Comparison of ENCODE assay signal across 16 mouse cellular contexts in the genomic region with DNA sequence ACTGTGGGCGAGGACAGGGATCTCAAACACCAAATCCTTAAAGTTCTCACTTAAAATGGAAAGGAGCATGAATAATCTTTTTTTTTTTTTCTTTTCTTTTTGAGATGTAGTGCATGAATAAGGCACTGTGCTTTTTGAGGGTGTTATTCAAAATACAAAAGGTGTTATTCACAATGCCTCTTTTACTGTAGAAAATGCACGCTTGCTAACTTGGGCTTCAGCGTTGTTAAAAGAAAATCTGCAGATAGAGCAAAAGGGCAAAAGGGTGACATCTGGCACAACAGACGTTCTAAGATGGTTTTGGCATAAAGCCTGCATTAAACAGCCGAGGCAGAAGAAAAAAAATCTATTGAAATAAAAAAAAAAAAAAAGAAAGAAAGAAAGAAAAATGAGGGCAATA.
DNase-seq lines count a peak whose midpoint lies in the region; ATAC-seq and TF ChIP-seq lines count a peak whose summit lies in the region.
"Had no signal": no experiment of that assay in that cellular context is flagged by ENCODE, and none has a peak within 500 bp of the region (broad histone marks: within the 10 kb centered on the region; RNA-seq: fewer than 3 reads in every experiment).

No protein-coding gene starts in this region.

- no peak overlapping the region for H3K4me3 ChIP-seq in forebrain, embryonic 11.5 days (ENCODE audit: low read depth, low read length)
- H3K4me3 ChIP-seq in forebrain, embryonic 10.5 days = no peak overlapping the region
- no peak overlapping the region for H3K4me3 ChIP-seq in forebrain, postnatal 0 days (ENCODE audit: low read depth, low read length)
- H3K4me3 ChIP-seq in heart, embryonic 10.5 days = no peak overlapping the region
- H3K4me3 ChIP-seq: embryonic facial prominence, embryonic 12.5 days; limb, embryonic 13.5 days; myocyte had no signal

- no peak overlapping the region for H3K4me2 ChIP-seq in forebrain, embryonic 11.5 days (ENCODE audit: low read depth, low read length, severe bottlenecking)
- no peak overlapping the region for H3K4me2 ChIP-seq in forebrain, postnatal 0 days (ENCODE audit: low read depth)
- H3K4me2 ChIP-seq: embryonic facial prominence, embryonic 12.5 days; limb, embryonic 13.5 days had no signal

- no peak for TF ChIP-seq CTCF in forebrain, postnatal 0 days (IDR thresholded peaks at IDR 0.05; ENCODE audit: low read depth)

- WGBS in forebrain, embryonic 11.5 days = 42% methylated on average over 5 of the region's 5 CpGs
- 68% methylated on average over 5 of the region's 5 CpGs for WGBS in forebrain, embryonic 10.5 days
- 15% methylated on average over 5 of the region's 5 CpGs for WGBS in forebrain, postnatal 0 days
- WGBS in heart, embryonic 10.5 days = 66% methylated on average over 5 of the region's 5 CpGs

- no peaks in the 10 kb centered on the region; the same call in 1 of the 2 replicates for H3K9me3 ChIP-seq in forebrain, embryonic 11.5 days (ENCODE audit: control insufficient read depth, low read length)
- no peaks in the 10 kb centered on the region; the same call in 1 of the 2 replicates for H3K9me3 ChIP-seq in forebrain, embryonic 10.5 days
- H3K9me3 ChIP-seq in forebrain, postnatal 0 days (ENCODE audit: low read length) = no peaks in the 10 kb centered on the region
- H3K9me3 ChIP-seq in heart, embryonic 10.5 days = peaks cover 4% of the 10 kb centered on the region; the same call in 1 of the 2 replicates
- H3K9me3 ChIP-seq: embryonic facial prominence, embryonic 12.5 days; limb, embryonic 13.5 days had no signal

- ATAC-seq in forebrain, embryonic 11.5 days (replicated peaks; ENCODE audit: low FRiP score) = 0 out of 2 replicates have a peak, but pooled peaks have one; percentile 30
- ATAC-seq in forebrain, postnatal 0 days = peak; percentile 87
- no peak for ATAC-seq in megakaryocyte-erythroid progenitor cell, adult 5-6 weeks (replicated peaks; ENCODE audit: low FRiP score, low TSS enrichment, poor library complexity, severe bottlenecking)
- ATAC-seq: activated CD4-positive, CD25-positive, alpha-beta regulatory T cell, adult 4 months; lung, postnatal 0 days had no signal

- H3K27me3 ChIP-seq in forebrain, embryonic 11.5 days (ENCODE audit: control insufficient read depth, insufficient read depth, low read length) = no peaks in the 10 kb centered on the region
- H3K27me3 ChIP-seq in forebrain, embryonic 10.5 days (ENCODE audit: poor library complexity, severe bottlenecking) = no peaks in the 10 kb centered on the region
- no peaks in the 10 kb centered on the region for H3K27me3 ChIP-seq in forebrain, postnatal 0 days (ENCODE audit: insufficient read depth, low read length)
- no peaks in the 10 kb centered on the region for H3K27me3 ChIP-seq in heart, embryonic 10.5 days (ENCODE audit: insufficient read depth, poor library complexity, severe bottlenecking)
- H3K27me3 ChIP-seq: embryonic facial prominence, embryonic 12.5 days; limb, embryonic 13.5 days had no signal

- no peaks in the 10 kb centered on the region for H3K36me3 ChIP-seq in forebrain, embryonic 11.5 days (ENCODE audit: control insufficient read depth, insufficient read depth, low read length)
- no peaks in the 10 kb centered on the region for H3K36me3 ChIP-seq in forebrain, embryonic 10.5 days (replicated peaks)
- no peaks in the 10 kb centered on the region for H3K36me3 ChIP-seq in forebrain, postnatal 0 days (ENCODE audit: insufficient read depth)
- no peaks in the 10 kb centered on the region for H3K36me3 ChIP-seq in heart, embryonic 10.5 days
- H3K36me3 ChIP-seq: embryonic facial prominence, embryonic 12.5 days; limb, embryonic 13.5 days had no signal

- no peak for DNase-seq in forebrain, embryonic 11.5 days (ENCODE audit: low spot score)
- DNase-seq in forebrain, embryonic 10.5 days (ENCODE audit: extremely low spot score, low spot score) = no peak
- peak; percentile 12 for DNase-seq in retina, postnatal 1 day
- DNase-seq in retina, embryonic 14.5 days (ENCODE audit: low spot score) = no peak
- DNase-seq in forebrain, postnatal 0 days = peak; percentile 79
- peak; percentile 55 for DNase-seq in telencephalon, adult 2 months (ENCODE audit: low read depth, low spot score)
- DNase-seq in heart, embryonic 10.5 days (ENCODE audit: low spot score) = no peak
- DNase-seq: heart, postnatal 14 days; thymus, adult 2 months had no signal

- no peaks in the 10 kb centered on the region for H3K4me1 ChIP-seq in forebrain, embryonic 11.5 days (replicated peaks; ENCODE audit: control insufficient read depth, insufficient read depth, low read length)
- H3K4me1 ChIP-seq in forebrain, embryonic 10.5 days = no peaks in the 10 kb centered on the region
- peaks cover 7% of the 10 kb centered on the region for H3K4me1 ChIP-seq in forebrain, postnatal 0 days (ENCODE audit: insufficient read depth)
- no peaks in the 10 kb centered on the region for H3K4me1 ChIP-seq in heart, embryonic 10.5 days
- H3K4me1 ChIP-seq: embryonic facial prominence, embryonic 12.5 days; limb, embryonic 13.5 days had no signal

- no peak overlapping the region for H3K9ac ChIP-seq in forebrain, embryonic 11.5 days (ENCODE audit: low read length)
- H3K9ac ChIP-seq in forebrain, postnatal 0 days = no peak overlapping the region
- H3K9ac ChIP-seq: embryonic facial prominence, embryonic 12.5 days; limb, embryonic 13.5 days had no signal

- no peak overlapping the region for H3K27ac ChIP-seq in forebrain, embryonic 11.5 days (ENCODE audit: low read depth, low read length)
- H3K27ac ChIP-seq in forebrain, embryonic 10.5 days = no peak overlapping the region
- H3K27ac ChIP-seq in forebrain, postnatal 0 days (ENCODE audit: low read depth, low read length) = peak overlapping the region; percentile 29; the same call in 1 of the 2 replicates
- H3K27ac ChIP-seq in heart, embryonic 10.5 days = no peak overlapping the region
- H3K27ac ChIP-seq: embryonic facial prominence, embryonic 12.5 days; kidney, postnatal 0 days; limb, embryonic 13.5 days had no signal

Comparison
In these comparisons a context has a peak if more than half of its experiments do, and no peak if none do; other contexts are left out.
1. DNase-seq: peak in retina, postnatal 1 day (single experiment), forebrain, postnatal 0 days (single experiment) and telencephalon, adult 2 months (single experiment); none in forebrain, embryonic 11.5 days (single experiment), forebrain, embryonic 10.5 days (single experiment), retina, embryonic 14.5 days (single experiment) and heart, embryonic 10.5 days (single experiment).